Mouse (Mus musculus): ENCODE data around the gene Tshz2. TPM values are rescaled to one million over a fixed set of nuclear protein-coding genes. Genes with fewer than 3 reads are reported as not detected.

Gene Tshz2
- polyA plus RNA-seq, 1 experiment from 2014 or later = 43.1 TPM

DNA sequence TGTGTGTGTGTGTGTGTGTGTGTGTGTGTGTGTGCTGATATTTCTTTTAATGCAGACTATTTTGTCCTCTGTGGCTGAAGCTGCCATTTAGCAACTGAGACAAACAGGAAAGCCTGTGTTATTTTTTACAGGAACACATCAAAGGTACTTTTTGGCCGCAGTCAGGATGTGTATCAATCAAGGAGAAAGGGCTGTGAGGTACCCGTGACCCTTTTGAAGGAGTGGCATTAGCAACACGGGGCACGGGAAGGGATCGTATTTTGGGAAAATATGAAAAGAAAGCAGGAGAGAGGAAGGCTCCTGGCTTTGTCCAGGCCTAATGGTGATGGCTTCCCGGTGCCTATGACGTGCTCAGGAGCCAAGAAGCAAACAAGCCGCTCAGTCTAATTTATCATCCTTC, 31.0 kb downstream of the Tshz2 start:
- in situ Hi-C loops (cut with MboI; ENCODE audit: low pct_unique_long_range_greater_than_20kb) = loop anchor here (10.0 kb wide), 1 partner anchor 301 kb away; no protein-coding TSS in a partner anchor
- TF ChIP-seq CTCF (IDR thresholded peaks at IDR 0.05) = no peak
- no peak for DNase-seq (ENCODE audit: low read depth, low spot score)
- H3K27me3 ChIP-seq = no peaks in the 10 kb centered on the region
- no peak for ATAC-seq
- ChIA-PET POLR2A (interaction anchor here (0.7 kb wide), 1 partner anchor 180 kb away, joined by 3 read pairs; no protein-coding TSS in a partner anchor), CTCF (no interaction called here)

DNA sequence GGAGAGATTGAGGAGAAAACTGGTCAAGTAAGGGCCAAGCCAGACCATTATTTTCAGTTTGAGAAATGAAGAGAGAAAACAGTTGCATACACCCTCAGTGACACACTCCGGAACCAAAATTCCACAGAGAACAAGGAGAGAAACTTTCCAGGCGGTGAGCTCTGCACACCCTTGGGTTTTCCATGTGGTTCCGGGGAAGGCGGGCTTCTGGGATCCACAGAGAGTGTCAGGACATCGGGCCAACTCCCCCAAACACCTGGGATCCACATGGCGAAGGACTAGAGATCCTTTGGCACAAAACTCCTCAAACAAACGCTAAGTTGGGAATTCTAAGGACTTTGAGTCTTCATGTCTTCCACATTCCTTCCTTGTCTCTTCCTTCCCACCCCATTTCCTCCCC, 38.5 kb downstream of the Tshz2 start:
- TF ChIP-seq CTCF (IDR thresholded peaks at IDR 0.05) = no peak
- ATAC-seq = no peak
- no peaks in the 10 kb centered on the region for H3K27me3 ChIP-seq
- in situ Hi-C loops (cut with MboI; ENCODE audit: low pct_unique_long_range_greater_than_20kb) = no loop called here
- ChIA-PET CTCF (no interaction called here), POLR2A (no interaction called here)
- no peak for DNase-seq (ENCODE audit: low read depth, low spot score)

DNA sequence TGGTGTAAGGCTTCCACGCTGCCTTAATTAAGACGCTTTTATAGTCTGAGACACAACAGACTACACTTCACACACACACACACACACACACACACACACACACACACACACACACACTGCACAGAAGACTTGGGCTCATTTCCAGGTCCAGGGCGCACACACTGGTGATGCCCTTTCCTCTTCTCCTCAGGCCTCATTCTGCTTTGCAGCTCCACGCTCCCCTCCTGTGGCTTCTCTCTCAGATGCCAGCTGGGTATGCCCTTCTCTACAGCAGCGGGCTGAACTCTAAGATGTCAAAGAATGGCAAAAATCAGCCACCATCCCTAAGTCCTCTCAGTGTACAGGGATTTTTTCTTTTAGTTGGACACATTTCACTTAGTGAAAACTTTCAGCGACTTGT, 41.0 kb downstream of the Tshz2 start:
- no peak for ATAC-seq
- CTCF ChIA-PET = interaction anchor here (1.5 kb wide), 1 partner anchor 11 kb away, joined by 4 read pairs; no protein-coding TSS in a partner anchor
- in situ Hi-C loops (cut with MboI; ENCODE audit: low pct_unique_long_range_greater_than_20kb) = no loop called here

DNA sequence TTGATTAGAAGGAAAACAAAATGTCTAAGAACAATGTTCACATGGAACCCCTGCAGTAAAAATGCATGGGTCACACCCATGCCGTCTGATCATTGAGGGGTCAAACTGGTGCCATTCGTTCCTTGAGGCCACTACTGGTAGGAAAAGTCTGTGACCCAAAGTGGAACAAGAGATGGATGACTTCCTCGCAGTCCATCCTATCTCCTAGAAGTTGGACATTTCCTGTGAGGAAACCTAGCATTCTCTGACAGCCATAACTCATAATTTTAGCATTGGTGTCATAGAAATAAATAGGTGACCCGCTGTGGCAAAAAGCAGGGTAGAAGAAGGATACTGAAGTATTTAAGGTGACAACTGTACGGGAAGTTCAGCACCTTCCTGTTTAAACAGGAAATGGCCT, 41.4 kb downstream of the Tshz2 start:
- DNase-seq (ENCODE audit: low read depth, low spot score) (no peak), ATAC-seq (no peak)
- no peaks in the 10 kb centered on the region for H3K27me3 ChIP-seq
- in situ Hi-C loops (cut with MboI; ENCODE audit: low pct_unique_long_range_greater_than_20kb) = no loop called here
- no peak for TF ChIP-seq CTCF (IDR thresholded peaks at IDR 0.05)
- ChIA-PET CTCF (interaction anchor here (0.9 to 1.5 kb wide), 2 partner anchors 9 to 11 kb away, joined by 3 to 4 read pairs; no protein-coding TSS in a partner anchor), POLR2A (interaction anchor here (1.1 kb wide), 1 partner anchor 14 kb away, joined by 3 read pairs; no protein-coding TSS in a partner anchor)

More for the DNA sequence above, 41.0 kb downstream of the Tshz2 start:
- no peaks in the 10 kb centered on the region for H3K27me3 ChIP-seq
- no peak for TF ChIP-seq CTCF (IDR thresholded peaks at IDR 0.05)
- POLR2A ChIA-PET = interaction anchor here (0.6 kb wide), 1 partner anchor 82 kb away, joined by 3 read pairs; no protein-coding TSS in a partner anchor
- DNase-seq (ENCODE audit: low read depth, low spot score) = no peak

DNA sequence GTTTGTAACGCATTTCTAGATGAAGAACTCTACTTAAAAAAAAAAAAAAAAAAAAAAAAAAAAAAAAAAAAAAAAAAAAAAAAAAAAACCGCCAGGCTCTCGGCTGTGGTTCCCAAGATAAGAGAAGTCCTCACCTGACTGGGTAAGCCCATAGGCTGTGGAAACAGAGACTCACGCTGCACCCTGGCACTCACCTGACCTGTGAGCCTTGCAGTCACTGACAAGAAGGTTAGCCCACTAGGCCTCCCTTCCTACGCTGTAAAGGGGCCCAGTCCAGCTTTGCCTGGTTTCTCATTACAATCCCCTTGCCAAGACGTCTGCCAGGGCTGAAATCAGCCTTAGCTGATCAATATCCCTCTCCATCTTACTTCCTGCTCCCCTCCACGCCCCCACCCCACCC, 46.5 kb downstream of the Tshz2 start:
- no peak for ATAC-seq
- DNase-seq (ENCODE audit: low read depth, low spot score) = no peak
- ChIA-PET CTCF (no interaction called here), POLR2A (no interaction called here)
- no peak for TF ChIP-seq CTCF (IDR thresholded peaks at IDR 0.05)
- H3K27me3 ChIP-seq = no peaks in the 10 kb centered on the region
- in situ Hi-C loops (cut with MboI; ENCODE audit: low pct_unique_long_range_greater_than_20kb) = no loop called here

DNA sequence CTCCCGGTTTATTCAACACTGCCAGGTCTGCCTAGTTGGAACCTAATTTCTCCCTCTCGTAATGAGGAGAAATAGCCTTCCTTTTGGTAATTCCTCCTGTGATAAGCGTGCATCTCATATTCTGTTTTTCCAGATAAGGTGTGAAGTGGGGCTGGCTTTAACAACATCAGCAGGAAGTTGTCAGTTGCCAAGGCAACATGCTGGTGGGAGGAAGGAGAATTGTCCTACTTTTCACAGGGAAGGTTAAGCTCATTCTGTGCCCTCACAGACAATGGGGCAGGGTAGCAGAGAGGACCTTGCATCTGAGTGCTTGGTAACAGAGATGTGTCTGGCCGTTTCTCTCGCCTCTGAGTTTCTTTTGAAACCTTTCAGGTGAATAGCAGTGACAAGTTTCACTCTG, 47.1 kb downstream of the Tshz2 start:
- no peaks in the 10 kb centered on the region for H3K27me3 ChIP-seq
- TF ChIP-seq CTCF (IDR thresholded peaks at IDR 0.05) = no peak
- ChIA-PET POLR2A (no interaction called here), CTCF (no interaction called here)
- no peak for ATAC-seq
- in situ Hi-C loops (cut with MboI; ENCODE audit: low pct_unique_long_range_greater_than_20kb) = no loop called here
- DNase-seq (ENCODE audit: low read depth, low spot score) = no peak

DNA sequence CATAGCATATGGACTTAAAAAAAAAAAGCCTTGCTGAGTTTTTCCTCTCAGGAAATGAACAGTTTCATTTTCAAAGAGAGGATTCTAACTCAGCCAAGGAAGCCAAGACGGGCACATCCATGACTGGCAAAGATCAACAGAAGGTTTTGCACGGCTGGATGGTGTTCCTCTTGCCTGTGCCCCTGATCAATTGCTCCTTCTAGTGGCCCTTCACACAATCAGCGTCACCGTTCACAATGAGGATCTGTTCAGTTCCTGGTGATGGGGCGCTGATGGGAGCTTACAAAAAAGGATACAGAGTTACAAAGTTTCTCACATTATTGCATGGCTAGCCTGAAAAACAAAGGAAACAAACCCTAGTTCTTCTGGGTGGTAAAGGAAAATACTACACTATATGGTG, 52.4 kb downstream of the Tshz2 start:
- TF ChIP-seq CTCF (IDR thresholded peaks at IDR 0.05) = no peak
- ChIA-PET CTCF (interaction anchor here (1.3 kb wide), 1 partner anchor 11 kb away, joined by 4 read pairs; no protein-coding TSS in a partner anchor), POLR2A (interaction anchor here (1.1 kb wide), 1 partner anchor 105 kb away, joined by 3 read pairs; no protein-coding TSS in a partner anchor)
- ATAC-seq (no peak), DNase-seq (ENCODE audit: low read depth, low spot score) (no peak)
- in situ Hi-C loops (cut with MboI; ENCODE audit: low pct_unique_long_range_greater_than_20kb) = no loop called here
- no peaks in the 10 kb centered on the region for H3K27me3 ChIP-seq

DNA sequence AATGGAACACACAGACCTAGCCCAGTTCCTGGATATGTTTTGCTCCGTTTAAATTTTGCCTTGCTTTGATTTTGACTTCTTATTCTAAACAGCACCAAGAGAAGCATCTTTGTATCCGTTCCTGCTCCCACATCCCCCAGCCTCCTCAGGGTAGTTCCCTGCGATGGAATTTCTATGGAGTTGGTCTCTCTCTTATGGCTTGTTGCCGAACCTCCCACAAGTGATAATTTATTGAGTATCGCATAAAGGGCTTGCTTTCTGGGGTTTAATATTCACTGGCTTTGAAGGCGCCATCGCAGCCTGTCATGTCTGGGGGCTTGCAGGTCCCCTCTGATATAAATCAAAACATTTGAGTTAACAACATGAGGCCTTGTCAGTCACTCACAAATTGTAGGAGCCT, 52.9 kb downstream of the Tshz2 start:
- in situ Hi-C loops (cut with MboI; ENCODE audit: low pct_unique_long_range_greater_than_20kb) = no loop called here
- no peak for DNase-seq (ENCODE audit: low read depth, low spot score)
- POLR2A ChIA-PET = interaction anchor here (1.1 kb wide), 1 partner anchor 104 kb away, joined by 3 read pairs; no protein-coding TSS in a partner anchor
- no peak for ATAC-seq
- H3K27me3 ChIP-seq = no peaks in the 10 kb centered on the region
- CTCF ChIA-PET = interaction anchor here (1.3 kb wide), 1 partner anchor 11 kb away, joined by 4 read pairs; no protein-coding TSS in a partner anchor
- TF ChIP-seq CTCF (IDR thresholded peaks at IDR 0.05) = no peak

DNA sequence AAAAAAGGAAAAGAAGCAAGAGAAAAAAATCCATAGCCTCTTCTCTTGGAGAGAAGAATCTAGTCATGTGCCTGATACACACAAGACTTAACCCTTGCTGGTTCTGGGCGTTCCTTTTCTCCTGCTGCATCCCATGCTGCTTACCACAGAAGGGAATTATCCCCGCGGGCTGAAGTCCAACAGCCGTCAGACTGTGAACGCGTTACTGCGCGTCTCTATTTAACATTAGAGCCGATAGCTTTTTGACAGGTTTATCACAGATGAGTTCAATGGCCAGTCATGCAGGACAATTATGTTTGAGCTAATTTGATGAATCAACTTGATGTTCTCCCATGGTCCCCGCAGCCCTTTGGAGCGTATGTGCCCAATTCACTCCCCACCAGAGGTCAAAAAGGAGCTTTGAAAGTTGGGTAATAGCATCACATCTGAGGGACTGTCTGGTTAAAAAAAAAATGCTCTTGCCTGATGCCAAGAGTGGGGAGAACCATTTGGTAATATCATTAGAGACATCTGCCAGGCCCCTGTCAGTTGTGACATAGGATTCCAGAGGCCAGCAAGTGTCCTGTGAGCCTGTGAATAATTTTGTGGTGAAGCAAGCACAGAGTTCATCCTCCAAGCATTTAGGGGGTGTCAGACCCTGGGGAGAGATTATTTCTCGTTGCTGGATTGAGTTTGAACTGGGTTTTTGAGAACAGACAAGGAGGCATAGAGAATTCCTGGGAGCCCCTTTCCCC, 54.1 kb downstream of the Tshz2 start:
- POLR2A ChIA-PET = no interaction called here
- no peak for TF ChIP-seq CTCF (IDR thresholded peaks at IDR 0.05)
- CTCF ChIA-PET = interaction anchor here (1.8 kb wide), 1 partner anchor 11 kb away, joined by 5 read pairs; no protein-coding TSS in a partner anchor
- ATAC-seq (no peak), DNase-seq (ENCODE audit: low read depth, low spot score) (no peak)
- no peaks in the 10 kb centered on the region for H3K27me3 ChIP-seq
- in situ Hi-C loops (cut with MboI; ENCODE audit: low pct_unique_long_range_greater_than_20kb) = no loop called here

DNA sequence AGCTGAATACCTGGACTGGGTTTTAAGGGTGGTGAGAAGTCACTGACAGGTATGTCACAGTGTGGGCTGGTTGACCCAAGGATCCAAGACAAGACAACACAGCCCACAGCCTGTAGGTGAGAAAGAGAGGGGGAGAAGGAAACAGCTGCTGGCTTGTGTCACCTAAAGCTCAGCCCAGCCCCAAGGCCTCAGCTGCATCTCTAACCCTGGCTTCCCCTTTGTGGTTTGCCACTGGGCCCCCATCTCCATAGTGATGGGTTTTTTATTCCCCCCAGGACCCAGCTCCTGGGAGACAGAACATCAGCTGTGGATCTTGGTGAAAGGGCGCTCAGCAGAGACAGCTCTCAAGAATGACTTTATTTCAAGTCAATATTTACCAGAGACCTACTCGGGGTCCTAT, 57.2 kb downstream of the Tshz2 start:
- no peak for DNase-seq (ENCODE audit: low read depth, low spot score)
- no peaks in the 10 kb centered on the region for H3K27me3 ChIP-seq
- ChIA-PET CTCF (interaction anchor here (1.4 kb wide), 1 partner anchor 8 kb away, joined by 3 read pairs; no protein-coding TSS in a partner anchor), POLR2A (interaction anchor here (0.6 to 1.4 kb wide), 2 partner anchors 10 to 63 kb away, joined by 3 to 5 read pairs; no protein-coding TSS in a partner anchor)
- in situ Hi-C loops (cut with MboI; ENCODE audit: low pct_unique_long_range_greater_than_20kb) = no loop called here
- no peak for ATAC-seq
- TF ChIP-seq CTCF (IDR thresholded peaks at IDR 0.05) = no peak

DNA sequence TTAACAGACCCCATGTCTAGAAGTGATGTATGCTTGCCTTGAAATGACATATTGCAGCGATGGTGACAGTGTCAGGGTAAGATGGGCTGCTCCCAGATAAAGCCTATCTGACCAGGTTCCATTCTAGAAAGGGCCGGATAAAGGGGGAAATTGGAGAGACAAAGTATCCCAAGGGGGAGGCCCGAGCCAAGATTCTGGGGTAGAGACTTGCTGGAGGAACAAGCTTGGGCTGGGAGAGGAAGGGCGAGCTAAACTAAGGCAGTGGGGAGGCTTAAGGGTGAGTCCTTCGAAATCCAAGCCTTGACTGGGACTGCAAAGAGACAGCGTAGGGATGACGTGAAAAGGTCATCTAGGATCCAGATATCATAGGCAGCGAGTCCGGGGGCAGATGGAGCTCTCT, 61.7 kb downstream of the Tshz2 start:
- POLR2A ChIA-PET = no interaction called here

More for the DNA sequence above, 61.7 kb downstream of the Tshz2 start:
- in situ Hi-C loops (cut with MboI; ENCODE audit: low pct_unique_long_range_greater_than_20kb) = no loop called here
- ATAC-seq (no peak), DNase-seq (ENCODE audit: low read depth, low spot score) (no peak)
- TF ChIP-seq CTCF (IDR thresholded peaks at IDR 0.05) = no peak
- CTCF ChIA-PET = no interaction called here
- H3K27me3 ChIP-seq = no peaks in the 10 kb centered on the region

Data from Patski (cell line).